Mouse (Mus musculus): Measurements from ENCODE around the gene Dus3l.

DNA sequence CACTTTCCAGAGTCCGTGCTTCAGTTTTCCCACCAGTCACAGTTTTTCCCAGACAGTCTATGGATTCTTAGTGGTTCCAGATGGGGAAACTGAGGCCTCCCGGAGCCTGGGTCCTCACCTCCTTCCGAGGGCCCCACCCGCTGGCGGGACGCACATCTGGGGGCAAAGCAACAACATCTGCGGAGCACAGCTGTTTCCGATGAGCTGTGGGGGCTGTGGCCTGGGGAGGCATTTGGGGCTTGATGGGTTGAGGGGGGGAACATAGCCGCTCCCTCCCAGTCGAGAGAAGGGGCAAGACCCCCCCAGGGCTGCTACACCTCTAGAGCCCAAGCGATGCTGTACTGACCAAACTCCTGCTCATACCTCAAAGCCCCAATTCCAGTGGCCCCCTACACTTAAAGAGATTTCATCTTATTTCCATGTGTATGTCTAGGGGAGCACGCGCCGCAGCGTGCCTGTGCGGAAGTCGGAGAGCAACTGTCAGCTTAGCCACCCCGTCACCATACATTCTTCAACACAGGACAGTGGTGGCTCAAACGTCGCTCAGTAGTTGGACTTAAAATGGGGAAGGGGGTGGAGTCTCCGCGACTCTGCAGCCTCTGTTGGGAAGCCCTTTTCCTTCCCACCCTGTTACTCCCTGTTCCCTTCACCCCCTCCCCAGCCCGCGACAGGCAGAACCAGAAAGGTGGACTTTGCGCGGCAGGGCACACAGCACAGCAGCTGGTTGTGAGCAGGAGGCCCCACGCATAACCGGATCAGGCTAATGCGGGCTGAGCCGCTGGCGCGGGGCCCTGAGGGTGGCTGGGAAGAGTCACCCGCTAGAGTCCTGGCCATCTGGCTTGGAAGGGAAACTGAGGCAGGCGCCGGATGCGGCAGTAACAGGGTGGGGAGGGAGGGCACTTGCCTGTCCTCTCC, 10.0 kb upstream of the Dus3l start:
- TF ChIP-seq POLR2A (IDR thresholded peaks at IDR 0.05; ENCODE audit: control insufficient read depth, extremely low read depth, insufficient read depth, low read length, poor library complexity) (no peak), CTCF (IDR thresholded peaks at IDR 0.05; ENCODE audit: borderline replicate concordance, control insufficient read depth, extremely low read depth, insufficient read depth, low read length, poor library complexity) (no peak; the same call in 1 of the 2 replicates)
